Mouse (Mus musculus): Measurements from ENCODE around the gene Nfix. TPM values are rescaled to one million over a fixed set of nuclear protein-coding genes. Genes with fewer than 3 reads are reported as not detected.

Nfix gene
- polyA plus RNA-seq, 1 experiment from 2014 or later: 7.7 TPM

DNA sequence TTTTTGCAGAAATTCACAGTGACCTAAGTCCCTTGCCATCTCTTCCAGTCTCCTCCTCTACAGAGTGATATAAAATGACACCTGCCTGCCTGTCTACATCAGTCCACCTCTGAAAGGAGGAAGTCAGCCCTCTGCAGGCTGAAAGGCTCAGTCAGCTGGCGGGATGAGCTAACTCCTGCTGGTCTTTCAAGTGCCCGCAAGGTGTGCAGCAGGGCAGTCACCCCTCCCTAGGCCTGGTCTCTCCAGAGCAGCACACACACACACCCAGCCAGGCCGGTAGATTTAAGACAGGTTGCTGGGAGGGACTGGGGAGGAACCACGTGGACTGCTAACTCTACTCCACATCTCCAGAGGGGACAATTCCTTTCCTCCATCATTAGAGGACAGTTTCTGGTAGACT, 36.0 kb downstream of the Nfix start:
- Histone ChIP-seq H3K4me2 (ENCODE audit: low read depth, low read length, severe bottlenecking) (no peak overlapping the region), H3K9me3 (ENCODE audit: control insufficient read depth, low read length) (no peaks in the 10 kb centered on the region), H3K27me3 (ENCODE audit: control insufficient read depth, insufficient read depth, low read length) (peaks cover 43% of the 10 kb centered on the region), H3K9ac (ENCODE audit: low read length) (no peak overlapping the region), H3K4me1 (replicated peaks; ENCODE audit: control insufficient read depth, insufficient read depth, low read length) (peaks cover 17% of the 10 kb centered on the region), H3K36me3 (ENCODE audit: control insufficient read depth, insufficient read depth, low read length) (no peaks in the 10 kb centered on the region), H3K27ac (ENCODE audit: low read depth, low read length) (no peak overlapping the region), H3K4me3 (ENCODE audit: low read depth, low read length) (no peak overlapping the region)
- ATAC-seq (replicated peaks; ENCODE audit: low FRiP score) (no peak), DNase-seq (ENCODE audit: low spot score) (no peak)
- 58% methylated on average over 4 of the region's 4 CpGs for WGBS

DNA sequence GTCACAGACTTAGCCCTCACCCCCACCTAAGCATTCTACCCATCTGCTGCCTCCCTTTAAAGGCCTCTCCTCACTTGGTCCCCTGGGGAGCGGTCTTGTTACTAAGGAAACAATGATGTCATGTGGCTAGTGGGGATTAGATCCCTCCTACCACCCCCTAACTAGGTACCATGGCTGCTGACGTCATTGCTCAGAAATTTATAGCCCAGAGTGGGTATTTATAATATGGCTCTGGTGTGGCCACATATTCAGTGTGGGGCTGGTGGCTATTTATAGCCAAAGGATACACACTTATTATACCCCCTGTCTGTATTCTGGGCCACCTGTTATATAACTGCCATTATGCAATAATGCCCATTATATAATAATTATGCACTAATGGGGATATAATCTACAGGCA, 39.2 kb downstream of the Nfix start:
- Histone ChIP-seq H3K4me2 (ENCODE audit: low read depth, low read length, severe bottlenecking) (no peak overlapping the region), H3K9me3 (ENCODE audit: control insufficient read depth, low read length) (no peaks in the 10 kb centered on the region), H3K36me3 (ENCODE audit: control insufficient read depth, insufficient read depth, low read length) (no peaks in the 10 kb centered on the region), H3K27ac (ENCODE audit: low read depth, low read length) (no peak overlapping the region), H3K4me3 (ENCODE audit: low read depth, low read length) (no peak overlapping the region), H3K27me3 (ENCODE audit: control insufficient read depth, insufficient read depth, low read length) (peaks cover 29% of the 10 kb centered on the region), H3K4me1 (replicated peaks; ENCODE audit: control insufficient read depth, insufficient read depth, low read length) (peaks cover 14% of the 10 kb centered on the region), H3K9ac (ENCODE audit: low read length) (no peak overlapping the region)
- WGBS: 33% methylated on average over 2 of the region's 2 CpGs
- ATAC-seq (replicated peaks; ENCODE audit: low FRiP score) (no peak), DNase-seq (ENCODE audit: low spot score) (no peak)

DNA sequence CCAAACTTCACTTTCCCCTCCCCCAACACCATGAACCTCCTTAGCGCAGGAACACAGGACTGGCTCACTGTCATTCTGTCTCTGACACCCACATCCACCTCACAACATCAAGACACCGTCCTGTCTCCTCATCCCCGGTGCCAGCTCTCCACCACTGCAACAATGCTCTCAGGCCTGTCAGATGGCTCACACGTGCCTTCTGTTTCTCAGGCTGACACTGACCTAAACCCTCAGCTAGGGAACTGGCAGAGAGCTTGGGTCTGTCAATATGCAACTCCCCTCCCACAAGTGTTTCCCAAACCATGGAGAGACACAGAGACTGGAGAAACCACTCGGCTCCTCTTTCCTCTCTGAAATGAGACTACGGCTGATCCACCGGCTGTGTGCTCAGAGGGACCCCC, 39.7 kb downstream of the Nfix start:
- Histone ChIP-seq H3K9me3 (ENCODE audit: control insufficient read depth, low read length) (no peaks in the 10 kb centered on the region), H3K4me1 (replicated peaks; ENCODE audit: control insufficient read depth, insufficient read depth, low read length) (peaks cover 9% of the 10 kb centered on the region), H3K27me3 (ENCODE audit: control insufficient read depth, insufficient read depth, low read length) (peaks cover 29% of the 10 kb centered on the region), H3K27ac (ENCODE audit: low read depth, low read length) (no peak overlapping the region), H3K9ac (ENCODE audit: low read length) (no peak overlapping the region), H3K4me2 (ENCODE audit: low read depth, low read length, severe bottlenecking) (no peak overlapping the region), H3K36me3 (ENCODE audit: control insufficient read depth, insufficient read depth, low read length) (no peaks in the 10 kb centered on the region), H3K4me3 (ENCODE audit: low read depth, low read length) (no peak overlapping the region)
- WGBS: 55% methylated on average over 7 of the region's 7 CpGs
- no peak for DNase-seq (ENCODE audit: low spot score)
- no peak for ATAC-seq (replicated peaks; ENCODE audit: low FRiP score)

DNA sequence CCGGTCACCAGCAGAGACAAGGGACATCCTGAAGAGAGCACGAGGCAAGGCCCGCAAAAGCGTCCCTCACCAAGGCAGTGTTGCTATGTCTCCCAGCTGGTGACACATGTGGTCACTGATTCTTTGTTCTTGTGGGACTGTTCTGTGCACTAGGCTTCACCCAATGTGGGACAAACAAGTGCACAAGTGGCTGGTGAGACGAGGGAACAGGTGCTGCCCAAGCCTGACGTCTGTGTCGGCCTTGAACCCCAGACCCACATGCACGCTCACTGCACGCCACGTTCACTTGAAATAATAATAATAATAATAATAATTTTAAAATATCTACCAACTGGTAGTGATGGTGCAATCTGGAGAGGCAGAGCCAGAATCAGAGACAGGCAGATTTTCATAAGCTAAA, 40.4 kb downstream of the Nfix start:
- no peak overlapping the region for H3K9ac ChIP-seq (ENCODE audit: low read length)
- H3K36me3 ChIP-seq (ENCODE audit: control insufficient read depth, insufficient read depth, low read length): no peaks in the 10 kb centered on the region
- 90% methylated on average over 10 of the region's 10 CpGs for WGBS
- ATAC-seq (replicated peaks; ENCODE audit: low FRiP score): no peak
- no peaks in the 10 kb centered on the region for H3K9me3 ChIP-seq (ENCODE audit: control insufficient read depth, low read length)
- H3K4me1 ChIP-seq (replicated peaks; ENCODE audit: control insufficient read depth, insufficient read depth, low read length): peaks cover 5% of the 10 kb centered on the region; the same call in 1 of the 2 replicates
- H3K27me3 ChIP-seq (ENCODE audit: control insufficient read depth, insufficient read depth, low read length): peaks cover 27% of the 10 kb centered on the region
- H3K4me3 ChIP-seq (ENCODE audit: low read depth, low read length): no peak overlapping the region
- H3K27ac ChIP-seq (ENCODE audit: low read depth, low read length): no peak overlapping the region
- H3K4me2 ChIP-seq (ENCODE audit: low read depth, low read length, severe bottlenecking): no peak overlapping the region
- DNase-seq (ENCODE audit: low spot score): no peak

DNA sequence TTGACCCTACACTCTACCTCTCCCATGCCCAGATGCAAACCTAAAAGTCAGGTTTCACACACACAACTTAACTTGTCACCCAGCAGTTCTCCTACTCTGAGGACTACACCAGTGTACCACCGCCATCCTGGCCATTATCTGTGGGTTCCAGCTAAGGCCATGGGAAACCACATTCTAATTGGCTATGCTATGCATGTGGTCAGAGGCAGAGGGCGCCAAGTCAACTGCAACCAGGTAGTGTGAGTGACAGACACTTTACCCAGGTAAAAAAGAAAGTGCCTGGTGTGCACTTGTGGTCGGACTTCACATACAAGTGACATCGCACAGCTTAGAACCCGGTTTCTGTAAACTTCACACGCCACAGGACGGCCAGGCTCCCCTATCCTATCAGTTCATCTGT, 41.0 kb downstream of the Nfix start:
- H3K4me3 ChIP-seq (ENCODE audit: low read depth, low read length): no peak overlapping the region
- H3K9ac ChIP-seq (ENCODE audit: low read length): no peak overlapping the region
- no peak for ATAC-seq (replicated peaks; ENCODE audit: low FRiP score)
- H3K36me3 ChIP-seq (ENCODE audit: control insufficient read depth, insufficient read depth, low read length): no peaks in the 10 kb centered on the region
- peaks cover 5% of the 10 kb centered on the region; the same call in 1 of the 2 replicates for H3K4me1 ChIP-seq (replicated peaks; ENCODE audit: control insufficient read depth, insufficient read depth, low read length)
- H3K27me3 ChIP-seq (ENCODE audit: control insufficient read depth, insufficient read depth, low read length): peaks cover 23% of the 10 kb centered on the region
- no peak for DNase-seq (ENCODE audit: low spot score)
- no peak overlapping the region for H3K4me2 ChIP-seq (ENCODE audit: low read depth, low read length, severe bottlenecking)
- H3K9me3 ChIP-seq (ENCODE audit: control insufficient read depth, low read length): no peaks in the 10 kb centered on the region
- WGBS: 59% methylated on average over 7 of the region's 7 CpGs
- no peak overlapping the region for H3K27ac ChIP-seq (ENCODE audit: low read depth, low read length)

DNA sequence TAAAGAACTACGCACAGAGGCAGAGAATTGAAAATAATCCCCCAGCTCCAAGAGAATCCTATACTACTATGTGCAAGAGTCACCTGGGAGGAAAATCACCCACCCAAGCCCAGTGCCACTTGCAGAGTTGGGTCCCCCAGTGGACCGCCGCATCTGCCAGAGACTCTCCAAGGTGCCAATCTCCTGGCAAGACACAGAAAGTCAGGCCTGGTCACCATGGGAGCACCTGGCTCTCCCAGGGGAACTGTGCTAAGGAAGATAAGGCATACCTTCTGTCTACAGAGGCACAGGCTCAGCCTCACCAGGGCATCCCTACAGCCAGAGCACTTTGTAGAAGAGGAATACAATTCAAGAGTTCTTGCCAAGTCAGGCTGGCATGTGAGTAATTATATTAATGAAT, 41.8 kb downstream of the Nfix start:
- Histone ChIP-seq H3K4me3 (ENCODE audit: low read depth, low read length) (no peak overlapping the region), H3K27ac (ENCODE audit: low read depth, low read length) (no peak overlapping the region), H3K27me3 (ENCODE audit: control insufficient read depth, insufficient read depth, low read length) (peaks cover 25% of the 10 kb centered on the region), H3K36me3 (ENCODE audit: control insufficient read depth, insufficient read depth, low read length) (no peaks in the 10 kb centered on the region), H3K9me3 (ENCODE audit: control insufficient read depth, low read length) (no peaks in the 10 kb centered on the region), H3K4me2 (ENCODE audit: low read depth, low read length, severe bottlenecking) (no peak overlapping the region), H3K9ac (ENCODE audit: low read length) (no peak overlapping the region), H3K4me1 (replicated peaks; ENCODE audit: control insufficient read depth, insufficient read depth, low read length) (peaks cover 5% of the 10 kb centered on the region; the same call in 1 of the 2 replicates)
- no peak for ATAC-seq (replicated peaks; ENCODE audit: low FRiP score)
- no peak for DNase-seq (ENCODE audit: low spot score)
- WGBS: 90% methylated on average over 3 of the region's 3 CpGs

DNA sequence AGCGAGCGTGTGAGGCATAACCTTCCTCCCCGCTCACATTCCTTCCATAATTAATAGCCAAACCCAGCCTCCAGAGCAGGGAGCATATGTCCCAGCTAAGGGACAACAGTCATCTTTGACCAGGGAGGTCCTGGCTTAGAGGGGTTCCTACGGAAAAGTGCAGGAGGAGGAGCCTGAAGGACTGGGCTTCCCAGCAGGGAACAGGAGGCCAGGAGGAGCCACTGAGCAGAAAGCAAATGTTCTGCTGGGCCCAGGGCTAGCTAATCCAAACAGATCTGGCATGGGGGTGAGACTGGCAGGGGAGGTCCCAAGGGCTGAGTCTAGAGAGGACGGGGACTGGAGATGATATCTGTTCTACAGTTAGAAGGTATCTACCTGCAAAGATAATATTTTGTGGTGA, 42.6 kb downstream of the Nfix start:
- WGBS: 58% methylated on average over 5 of the region's 5 CpGs
- H3K4me1 ChIP-seq (replicated peaks; ENCODE audit: control insufficient read depth, insufficient read depth, low read length): peaks cover 5% of the 10 kb centered on the region; the same call in 1 of the 2 replicates
- H3K27me3 ChIP-seq (ENCODE audit: control insufficient read depth, insufficient read depth, low read length): peaks cover 32% of the 10 kb centered on the region
- H3K9me3 ChIP-seq (ENCODE audit: control insufficient read depth, low read length): no peaks in the 10 kb centered on the region
- ATAC-seq (replicated peaks; ENCODE audit: low FRiP score) (no peak), DNase-seq (ENCODE audit: low spot score) (no peak)
- H3K36me3 ChIP-seq (ENCODE audit: control insufficient read depth, insufficient read depth, low read length): no peaks in the 10 kb centered on the region
- no peak overlapping the region for H3K4me2 ChIP-seq (ENCODE audit: low read depth, low read length, severe bottlenecking)
- no peak overlapping the region for H3K9ac ChIP-seq (ENCODE audit: low read length)
- H3K4me3 ChIP-seq (ENCODE audit: low read depth, low read length): no peak overlapping the region
- H3K27ac ChIP-seq (ENCODE audit: low read depth, low read length): no peak overlapping the region

DNA sequence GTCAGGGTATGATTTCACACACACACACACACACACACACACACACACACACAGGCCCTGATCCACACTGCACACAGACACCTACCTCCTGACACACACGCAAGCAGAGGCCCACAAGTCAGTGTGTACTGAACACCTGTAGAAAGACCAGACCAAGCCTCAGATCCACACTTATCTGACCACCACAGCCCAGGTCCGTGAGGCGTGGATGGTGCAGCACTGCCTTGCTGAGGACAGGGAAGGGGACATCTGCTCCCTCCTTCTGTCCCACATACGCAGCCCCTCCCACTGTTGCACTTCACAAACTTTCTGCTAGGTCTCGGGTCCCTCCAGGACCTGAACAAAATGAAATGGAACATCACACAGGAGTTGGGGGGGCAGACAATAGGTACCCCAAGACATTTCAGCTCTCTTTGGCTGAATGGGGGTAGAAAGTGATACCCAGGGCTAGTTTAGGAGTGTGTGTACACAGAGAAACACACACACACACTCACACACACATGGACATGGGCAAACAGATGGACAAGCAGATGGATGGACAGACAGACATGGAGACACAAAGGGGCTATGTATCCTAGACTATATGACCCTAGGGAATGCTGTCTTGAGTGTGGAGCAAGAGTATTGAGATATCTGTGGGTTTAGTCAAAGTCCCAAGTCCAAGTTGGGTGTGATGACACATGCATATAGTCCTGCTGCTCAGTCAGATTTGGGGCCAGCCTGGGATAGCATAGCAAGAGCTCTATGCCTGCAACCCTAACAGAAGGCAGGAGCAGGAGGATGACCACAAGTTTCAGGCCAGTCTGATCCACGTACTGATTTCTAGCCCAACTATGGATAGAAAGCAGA, 47.2 kb downstream of the Nfix start:
- ATAC-seq (replicated peaks; ENCODE audit: low FRiP score): no peak
- Histone ChIP-seq H3K4me1 (replicated peaks; ENCODE audit: control insufficient read depth, insufficient read depth, low read length) (peaks cover 10% of the 10 kb centered on the region; the same call in 1 of the 2 replicates), H3K4me3 (ENCODE audit: low read depth, low read length) (no peak overlapping the region), H3K4me2 (ENCODE audit: low read depth, low read length, severe bottlenecking) (no peak overlapping the region), H3K36me3 (ENCODE audit: control insufficient read depth, insufficient read depth, low read length) (no peaks in the 10 kb centered on the region), H3K9me3 (ENCODE audit: control insufficient read depth, low read length) (no peaks in the 10 kb centered on the region), H3K9ac (ENCODE audit: low read length) (no peak overlapping the region), H3K27me3 (ENCODE audit: control insufficient read depth, insufficient read depth, low read length) (peaks cover 53% of the 10 kb centered on the region), H3K27ac (ENCODE audit: low read depth, low read length) (no peak overlapping the region)
- 81% methylated on average over 6 of the region's 6 CpGs for WGBS
- no peak for DNase-seq (ENCODE audit: low spot score)

DNA sequence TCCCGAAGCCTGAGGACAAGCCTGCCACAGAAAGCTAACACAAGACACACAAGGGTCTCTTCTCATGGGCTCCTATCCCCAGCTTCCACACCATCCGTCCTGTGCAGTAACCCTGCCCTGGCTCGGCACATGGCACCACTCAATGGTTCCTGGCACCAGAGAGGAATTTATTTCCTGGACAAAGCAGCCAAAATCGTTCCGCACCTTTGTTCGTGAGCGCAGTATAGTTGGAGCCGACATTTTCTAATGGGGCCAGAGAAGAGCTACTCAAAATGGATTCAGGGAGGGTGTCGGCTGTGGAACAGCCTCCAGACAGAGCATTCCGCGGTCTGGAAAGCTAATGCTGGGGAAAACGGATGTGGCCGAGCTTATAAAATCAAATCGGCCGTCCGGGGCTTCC, 50.6 kb downstream of the Nfix start:
- no peaks in the 10 kb centered on the region for H3K9me3 ChIP-seq (ENCODE audit: control insufficient read depth, low read length)
- H3K9ac ChIP-seq (ENCODE audit: low read length): peak overlapping the region; percentile 6; the same call in 1 of the 2 replicates
- no peak overlapping the region for H3K27ac ChIP-seq (ENCODE audit: low read depth, low read length)
- WGBS: 76% methylated on average over 16 of the region's 16 CpGs
- peaks cover 18% of the 10 kb centered on the region for H3K4me1 ChIP-seq (replicated peaks; ENCODE audit: control insufficient read depth, insufficient read depth, low read length)
- H3K36me3 ChIP-seq (ENCODE audit: control insufficient read depth, insufficient read depth, low read length): no peaks in the 10 kb centered on the region
- no peak overlapping the region for H3K4me2 ChIP-seq (ENCODE audit: low read depth, low read length, severe bottlenecking)
- H3K27me3 ChIP-seq (ENCODE audit: control insufficient read depth, insufficient read depth, low read length): peaks cover 74% of the 10 kb centered on the region
- H3K4me3 ChIP-seq (ENCODE audit: low read depth, low read length): no peak overlapping the region
- no peak for ATAC-seq (replicated peaks; ENCODE audit: low FRiP score)
- no peak for DNase-seq (ENCODE audit: low spot score)
